Mouse (Mus musculus) lung, postnatal 0 days (tissue): Measurements from ENCODE around the gene Mef2d. TPM values are rescaled to one million over a fixed set of nuclear protein-coding genes. Genes with fewer than 3 reads are reported as not detected.

Experiments
- ATAC-seq: fragments of 200-750 bp; cut with Nextera tagmentation; 2 replicates; pipeline ENCODE4 v1.8.0; 2017; ENCODE audit warnings: moderate library complexity
- DNase-seq: peaks from one replicate; pipeline ENCODE4 v3.0.0-alpha.2; 2016; ENCODE audit warnings: low spot score
- H3K27ac ChIP-seq: fragments of 300-500 bp; sonication (generic); 2 replicates; pipeline ENCODE4 v1.5.1; 2014; ENCODE audit warnings: antibody characterized with exemption, mild to moderate bottlenecking, low read length, mixed read lengths
- H3K27me3 ChIP-seq: fragments of 300-500 bp; sonication (generic); replicated peaks from 2 replicates; pipeline ENCODE4 v1.6.1; 2014; ENCODE audit warnings: low read length, mixed read lengths; ENCODE audit not compliant: insufficient read depth
- H3K36me3 ChIP-seq: fragments of 300-500 bp; sonication (generic); 2 replicates; pipeline ENCODE4 v1.6.1; 2014; ENCODE audit warnings: low read length, mixed read lengths; ENCODE audit not compliant: insufficient read depth
- H3K4me1 ChIP-seq: fragments of 300-500 bp; sonication (generic); 2 replicates; pipeline ENCODE4 v1.6.1; 2014; ENCODE audit warnings: antibody characterized with exemption, low read depth, low read length, mixed read lengths; ENCODE audit not compliant: insufficient read depth
- H3K4me2 ChIP-seq: fragments of 300-500 bp; sonication (generic); replicated peaks from 2 replicates; pipeline ENCODE4 v1.6.1; 2014; ENCODE audit warnings: low read depth, mild to moderate bottlenecking, low read length, moderate library complexity, mixed read lengths
- H3K4me3 ChIP-seq: fragments of 300-500 bp; sonication (generic); 2 replicates; pipeline ENCODE4 v1.5.1; 2014; ENCODE audit warnings: low read depth, low read length
- H3K9ac ChIP-seq: fragments of 300-500 bp; sonication (generic); replicated peaks from 2 replicates; pipeline ENCODE4 v1.6.1; 2014; ENCODE audit warnings: low read depth, mild to moderate bottlenecking
- H3K9me3 ChIP-seq: fragments of 300-500 bp; sonication (generic); 2 replicates; pipeline ENCODE4 v1.6.1; 2016; ENCODE audit warnings: low read length, mixed read lengths
- CTCF ChIP-seq: IDR thresholded peaks from 2 replicates; pipeline ENCODE4 v1.5.1; 2016; ENCODE audit warnings: antibody characterized with exemption, mild to moderate bottlenecking
- EP300 ChIP-seq: IDR thresholded peaks from 2 replicates; pipeline ENCODE4 v1.6.1; 2016; ENCODE audit warnings: antibody characterized with exemption, mild to moderate bottlenecking, control low read depth
- WGBS: fragments of 180-500 bp; shearing (Covaris S2); extraction: QIAGEN DNeasy Blood & Tissue Kit; methylation state at CpG from one replicate; pipeline ENCODE4 v1.1.7; 2014; 5-methylcytosine and 5-hydroxymethylcytosine counted together
- polyA plus RNA-seq: library from polyadenylated mRNA; unstranded; fragments of >200 nt; fragmentation: Nextera tagmentation; extraction: Ambion mirVana; gene quantifications from 2 replicates; pipeline ENCODE4 v1.2.1, GENCODE M21; 2015

Mef2d gene
- polyA plus RNA-seq, 1 experiment from 2014 or later = 15.4 TPM

- ATAC-seq (no peak), DNase-seq (no peak)
- 27% methylated on average over 5 of the region's 5 CpGs for WGBS
- H3K4me3 ChIP-seq = no peak overlapping the region
- H3K4me2 ChIP-seq = 0 out of 2 replicates have a peak overlapping the region, but pooled peaks have one; percentile 78
- TF ChIP-seq CTCF (no peak), EP300 (no peak)
- H3K4me1 ChIP-seq = peaks cover 58% of the 10 kb centered on the region
- H3K9me3 ChIP-seq = no peaks in the 10 kb centered on the region
- no peak overlapping the region for H3K9ac ChIP-seq
- H3K27me3 ChIP-seq = no peaks in the 10 kb centered on the region
- H3K36me3 ChIP-seq = no peaks in the 10 kb centered on the region
- H3K27ac ChIP-seq = no peak overlapping the region
These were observed 4.4 kb downstream of the Mef2d start for GRCm38 (mm10) chr3:88146376-88147112.

GRCm38 (mm10) chr3:88147444-88147843 is 5.3 kb downstream of the Mef2d start:
- DNase-seq (no peak), ATAC-seq (no peak)
- no peaks in the 10 kb centered on the region for H3K27me3 ChIP-seq
- TF ChIP-seq EP300 = no peak
- no peak overlapping the region for H3K4me3 ChIP-seq
- no peak overlapping the region for H3K27ac ChIP-seq
- H3K9me3 ChIP-seq = no peaks in the 10 kb centered on the region
- H3K4me2 ChIP-seq = no peak overlapping the region
- no peak overlapping the region for H3K9ac ChIP-seq
- 79% methylated on average over 2 of the region's 2 CpGs for WGBS
- H3K36me3 ChIP-seq = no peaks in the 10 kb centered on the region
- H3K4me1 ChIP-seq = peaks cover 58% of the 10 kb centered on the region

- Histone ChIP-seq H3K4me2 (no peak overlapping the region), H3K4me1 (peaks cover 58% of the 10 kb centered on the region), H3K9ac (no peak overlapping the region), H3K4me3 (no peak overlapping the region), H3K27me3 (no peaks in the 10 kb centered on the region), H3K9me3 (no peaks in the 10 kb centered on the region), H3K36me3 (no peaks in the 10 kb centered on the region), H3K27ac (no peak overlapping the region)
- ATAC-seq (no peak), DNase-seq (no peak)
- no peak for TF ChIP-seq EP300
- TF ChIP-seq CTCF = no peak
- WGBS = 96% methylated on average over 1 of the region's 1 CpGs
These were observed 5.7 kb downstream of the Mef2d start for GRCm38 (mm10) chr3:88147866-88148265.

GRCm38 (mm10) chr3:88148354-88148753 is 6.2 kb downstream of the Mef2d start:
- Histone ChIP-seq H3K4me1 (peaks cover 58% of the 10 kb centered on the region), H3K9me3 (no peaks in the 10 kb centered on the region), H3K4me2 (no peak overlapping the region), H3K9ac (no peak overlapping the region), H3K4me3 (no peak overlapping the region), H3K27me3 (no peaks in the 10 kb centered on the region), H3K27ac (0 out of 2 replicates have a peak overlapping the region, but pooled peaks have one; percentile 72), H3K36me3 (no peaks in the 10 kb centered on the region)
- TF ChIP-seq CTCF (no peak), EP300 (no peak)
- ATAC-seq (no peak), DNase-seq (no peak)
- WGBS = 66% methylated on average over 5 of the region's 5 CpGs

- 38% methylated on average over 4 of the region's 4 CpGs for WGBS
- H3K27me3 ChIP-seq = no peaks in the 10 kb centered on the region
- H3K4me1 ChIP-seq = peaks cover 52% of the 10 kb centered on the region
- ATAC-seq (peak; percentile 31; the same call in 1 of the 2 replicates), DNase-seq (peak; percentile 61)
- no peaks in the 10 kb centered on the region for H3K9me3 ChIP-seq
- TF ChIP-seq EP300 = no peak
- no peak for TF ChIP-seq CTCF
- H3K9ac ChIP-seq = no peak overlapping the region
- H3K36me3 ChIP-seq = no peaks in the 10 kb centered on the region
- H3K4me3 ChIP-seq = no peak overlapping the region
- peak overlapping the region; percentile 72; the same call in 1 of the 2 replicates for H3K27ac ChIP-seq
- no peak overlapping the region for H3K4me2 ChIP-seq
These were observed 6.8 kb downstream of the Mef2d start for GRCm38 (mm10) chr3:88148776-88149509.

- H3K36me3 ChIP-seq = no peaks in the 10 kb centered on the region
- no peaks in the 10 kb centered on the region for H3K27me3 ChIP-seq
- H3K4me3 ChIP-seq = no peak overlapping the region
- peak overlapping the region; percentile 27; the same call in 1 of the 2 replicates for H3K4me2 ChIP-seq
- 28% methylated on average over 6 of the region's 6 CpGs for WGBS
- no peak for TF ChIP-seq CTCF
- no peak for TF ChIP-seq EP300
- peaks cover 46% of the 10 kb centered on the region for H3K4me1 ChIP-seq
- peak overlapping the region; percentile 72 for H3K27ac ChIP-seq
- H3K9ac ChIP-seq = no peak overlapping the region
- ATAC-seq = no peak
- DNase-seq = no peak
- no peaks in the 10 kb centered on the region for H3K9me3 ChIP-seq
These were observed 7.4 kb downstream of the Mef2d start for GRCm38 (mm10) chr3:88149510-88149974.
